Mouse (Mus musculus) induced T-regulatory cell, adult 2 months (primary cell): Measurements from ENCODE around the gene Sipa1l2.
A peak's percentile ranks its signal among the peaks of the same experiment; 100 is the strongest.

Source experiments
- DNase-seq: peaks from one replicate; pipeline ENCODE4 v3.0.0-alpha.2; 2012; ENCODE audit warnings: low read depth

Sipa1l2 gene

GRCm38 (mm10) chr8:125460602-125461001 lies 109.0 kb downstream of the Sipa1l2 start:
- peak; percentile 47 for DNase-seq

DNA sequence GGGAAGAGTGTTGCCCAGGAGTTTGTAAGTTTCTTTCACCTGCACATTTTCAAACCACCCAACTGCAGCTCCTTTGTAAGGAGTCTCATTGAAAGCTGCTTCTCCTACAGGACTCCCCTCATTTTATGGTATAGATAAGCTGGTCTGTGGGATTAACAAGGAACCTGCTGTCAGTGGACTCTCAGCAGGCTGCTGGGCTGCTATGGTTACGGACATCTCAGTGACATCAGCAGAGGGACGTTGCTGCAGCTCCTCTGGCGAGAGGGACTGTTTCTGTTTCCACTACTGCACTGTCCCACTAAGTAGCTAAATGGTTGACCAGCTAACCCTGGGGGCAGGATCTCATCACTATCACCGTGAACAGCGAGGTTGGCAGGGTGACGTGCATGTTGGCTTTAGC lies 120.6 kb downstream of the Sipa1l2 start:
- DNase-seq, result no peak

GRCm38 (mm10) chr8:125447543-125447942 lies 122.1 kb downstream of the Sipa1l2 start:
- DNase-seq, result no peak

GRCm38 (mm10) chr8:125446236-125446635 lies 123.4 kb downstream of the Sipa1l2 start:
- DNase-seq, result no peak

- DNase-seq, result no peak
Measured at GRCm38 (mm10) chr8:125445225-125445609, 124.4 kb downstream of the Sipa1l2 start.

GRCm38 (mm10) chr8:125444457-125445224 lies 125.0 kb downstream of the Sipa1l2 start:
- DNase-seq, result no peak

DNA sequence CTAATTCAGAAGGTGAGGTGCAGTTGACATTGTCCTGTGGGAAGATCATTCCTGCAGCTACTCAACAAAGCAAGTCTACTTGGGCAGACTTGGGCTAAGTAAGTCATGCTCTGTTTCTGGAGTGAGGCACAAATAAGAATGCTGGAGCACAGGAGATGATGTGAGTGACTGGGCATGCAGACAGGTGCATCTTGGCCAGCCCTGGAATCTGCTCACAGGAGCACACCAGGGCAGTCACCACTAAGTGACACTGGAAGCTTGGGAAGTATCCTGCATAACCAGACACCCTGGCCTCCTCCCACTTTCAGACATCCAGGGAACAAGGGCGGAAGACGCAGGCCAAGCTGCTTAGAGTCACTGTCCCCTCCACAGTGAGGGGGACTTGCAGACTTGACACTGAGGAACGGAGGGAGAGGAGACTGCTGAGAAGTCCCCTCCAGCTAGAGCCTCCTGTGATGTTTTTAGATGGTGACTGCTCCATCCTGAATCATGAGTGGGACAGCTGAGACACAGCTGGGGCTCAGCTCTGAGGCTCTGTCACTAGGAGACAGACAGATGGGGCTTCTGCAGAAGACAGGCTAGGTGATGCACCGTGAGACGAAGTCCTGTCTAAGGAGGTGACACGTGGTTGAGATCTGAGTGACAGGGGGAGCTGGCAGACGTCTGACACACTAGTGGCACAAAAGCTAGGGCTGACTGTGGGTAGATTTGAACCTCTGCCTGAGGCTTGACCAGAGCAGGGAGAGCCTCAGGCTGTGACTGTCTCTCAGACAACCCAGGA lies 134.1 kb downstream of the Sipa1l2 start:
- DNase-seq, result no peak

DNA sequence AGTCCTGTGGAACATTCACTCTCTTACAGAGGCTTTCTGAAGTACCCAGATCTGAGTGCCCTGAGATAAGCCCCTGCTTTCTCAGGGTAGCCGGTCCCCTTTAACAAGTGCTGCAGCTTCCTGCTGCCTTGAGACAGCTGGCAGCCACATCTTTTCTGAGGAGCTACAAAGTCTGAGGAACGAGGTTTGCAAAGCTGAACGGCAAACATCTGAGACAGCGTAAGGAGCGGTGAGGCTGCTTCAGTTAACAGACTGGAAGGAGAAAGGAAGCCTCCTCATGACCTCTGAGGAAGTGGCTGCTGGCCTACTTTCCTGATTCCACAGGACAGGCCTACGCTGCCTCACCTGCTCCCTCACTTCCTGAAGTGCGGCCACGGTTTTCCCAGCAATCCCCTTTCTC lies 135.5 kb downstream of the Sipa1l2 start:
- DNase-seq, result no peak

GRCm38 (mm10) chr8:125431321-125431720 lies 138.3 kb downstream of the Sipa1l2 start:
- no peak for DNase-seq

- no peak for DNase-seq
Measured at GRCm38 (mm10) chr8:125430796-125431195, 138.8 kb downstream of the Sipa1l2 start.

DNA sequence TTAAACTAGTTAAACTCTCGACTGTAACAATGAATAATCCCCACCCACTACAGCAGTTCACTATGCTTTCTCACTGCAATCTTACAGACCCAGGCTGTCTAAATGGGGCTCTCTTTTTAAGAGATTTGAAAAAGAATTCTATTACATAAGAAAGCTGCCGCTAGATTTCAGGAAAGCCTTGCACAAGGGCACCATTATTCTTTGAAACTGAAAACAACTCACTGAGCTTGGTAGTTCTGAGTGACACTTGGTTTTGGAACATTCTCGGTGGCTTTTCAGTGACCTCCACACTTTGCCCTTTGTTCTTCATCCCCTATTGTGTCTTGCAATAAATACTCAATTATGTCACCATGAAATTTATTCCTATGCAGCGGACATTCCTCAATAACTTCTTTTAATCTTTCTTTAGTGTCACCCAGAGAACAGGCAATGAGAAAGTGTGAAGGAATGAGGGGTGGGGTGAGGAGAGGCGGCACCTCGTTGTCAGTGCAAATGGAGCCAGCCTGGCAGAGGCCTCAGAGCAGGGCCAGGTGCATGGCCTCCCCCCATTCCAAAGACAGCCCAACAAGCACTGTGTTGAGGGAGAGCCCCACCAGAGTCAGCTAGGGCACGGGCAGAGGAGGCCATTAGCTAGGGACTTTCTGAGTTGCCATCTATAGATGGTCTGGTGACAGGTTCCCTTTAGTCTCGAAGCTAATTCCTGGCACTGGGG lies 140.5 kb downstream of the Sipa1l2 start:
- DNase-seq, result no peak

DNA sequence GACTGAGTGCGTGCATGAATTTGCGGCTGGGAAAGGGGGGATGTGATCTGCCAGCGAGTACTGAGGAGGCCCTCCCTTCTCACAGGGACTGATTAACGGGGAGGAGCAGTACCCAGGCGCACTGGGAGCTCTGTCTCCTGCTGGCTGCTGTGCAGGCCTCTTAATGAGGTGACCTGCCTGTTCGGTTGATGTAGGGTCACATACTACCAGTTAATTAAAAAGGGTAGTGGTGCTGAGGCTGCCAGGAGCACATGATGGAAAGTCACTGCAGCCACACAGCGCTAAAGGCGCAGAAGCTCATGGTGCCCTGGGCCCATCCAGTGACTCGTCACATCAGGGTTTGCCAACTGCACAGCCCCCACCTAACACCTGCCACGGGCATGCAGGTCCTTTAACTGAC lies 145.7 kb downstream of the Sipa1l2 start:
- no peak for DNase-seq

GRCm38 (mm10) chr8:125419202-125419830 lies 150.3 kb downstream of the Sipa1l2 start:
- DNase-seq, result no peak

DNA sequence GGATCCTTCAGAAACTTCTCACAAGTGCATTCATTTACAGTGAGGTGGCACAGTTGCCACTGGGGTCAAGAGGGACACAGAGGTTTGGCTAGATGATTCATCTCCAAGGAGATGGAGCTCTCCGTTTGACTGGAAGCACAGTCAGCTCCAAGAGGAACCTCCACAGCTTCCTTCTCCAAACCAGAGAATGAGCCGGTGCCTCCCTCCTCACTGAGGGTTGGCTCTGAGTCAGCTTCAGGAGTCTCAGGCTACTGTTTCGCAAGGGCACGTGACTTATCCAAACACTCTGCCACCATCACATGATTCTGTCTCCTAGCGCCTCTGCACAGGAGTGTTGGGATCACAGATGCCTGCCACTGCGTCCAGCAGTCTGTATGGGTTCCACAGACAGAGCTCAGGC lies 153.5 kb downstream of the Sipa1l2 start:
- no peak for DNase-seq

GRCm38 (mm10) chr8:125414651-125415050 lies 155.0 kb downstream of the Sipa1l2 start:
- DNase-seq, result no peak

- no peak for DNase-seq
Measured at GRCm38 (mm10) chr8:125413001-125413909, 156.4 kb downstream of the Sipa1l2 start.

DNA sequence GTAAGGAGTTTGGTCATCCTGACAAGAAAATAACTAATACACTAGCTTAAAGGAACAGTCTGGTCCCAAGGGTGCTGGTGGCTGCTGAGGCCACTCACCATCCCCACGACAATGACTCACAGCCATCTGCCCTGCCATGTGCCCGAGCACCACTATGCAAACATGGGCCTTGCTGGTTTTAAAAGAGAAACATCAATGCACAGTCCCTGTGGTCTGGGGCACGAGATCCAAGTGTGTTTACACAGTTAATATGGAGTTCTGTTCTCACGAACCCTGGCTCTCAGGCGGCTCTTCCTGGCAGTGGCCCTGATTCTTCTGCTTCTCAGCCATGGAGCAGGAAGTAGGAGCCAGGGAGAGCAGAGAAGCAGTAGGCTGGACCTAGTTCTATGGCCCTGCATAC lies 159.0 kb downstream of the Sipa1l2 start:
- no peak for DNase-seq

DNA sequence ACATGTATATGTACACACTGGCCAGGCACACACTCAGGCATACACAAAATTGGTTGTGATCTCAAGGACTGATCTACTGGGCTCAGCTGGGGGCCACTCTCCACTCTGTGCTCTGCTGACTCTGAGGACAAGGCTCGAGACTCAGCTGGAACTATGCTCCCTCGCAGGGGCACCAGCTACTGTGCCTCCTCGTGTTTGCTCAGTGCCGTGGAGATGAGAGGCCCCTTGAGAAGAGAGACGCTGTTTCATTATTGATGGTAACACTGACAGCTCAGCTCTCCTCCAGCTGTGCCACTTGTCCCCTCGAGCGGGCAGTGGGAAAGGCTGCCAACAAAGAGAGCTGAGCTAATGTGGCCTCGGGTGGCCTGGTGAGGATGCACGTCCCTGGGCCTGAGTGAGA lies 161.9 kb downstream of the Sipa1l2 start:
- no peak for DNase-seq

DNA sequence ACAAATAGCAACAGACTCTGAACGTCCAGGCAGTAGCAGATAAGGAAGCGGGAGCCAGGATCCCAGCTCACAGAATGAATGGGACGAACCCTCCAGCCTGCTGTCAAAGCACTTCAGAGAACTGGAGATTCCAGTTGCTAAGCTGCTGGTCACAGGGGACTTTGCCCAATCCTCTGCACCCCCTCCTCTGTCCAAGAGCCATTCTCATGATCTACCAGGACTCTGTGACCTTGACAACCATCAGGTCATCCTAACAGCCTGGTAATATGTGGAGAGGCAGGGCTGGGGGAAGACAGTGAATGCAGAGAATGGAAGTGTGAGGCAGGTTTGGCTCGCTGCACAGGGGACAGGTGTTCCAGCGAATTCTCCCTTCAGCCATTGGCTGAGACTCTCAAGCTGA lies 163.2 kb downstream of the Sipa1l2 start:
- DNase-seq, result no peak

DNA sequence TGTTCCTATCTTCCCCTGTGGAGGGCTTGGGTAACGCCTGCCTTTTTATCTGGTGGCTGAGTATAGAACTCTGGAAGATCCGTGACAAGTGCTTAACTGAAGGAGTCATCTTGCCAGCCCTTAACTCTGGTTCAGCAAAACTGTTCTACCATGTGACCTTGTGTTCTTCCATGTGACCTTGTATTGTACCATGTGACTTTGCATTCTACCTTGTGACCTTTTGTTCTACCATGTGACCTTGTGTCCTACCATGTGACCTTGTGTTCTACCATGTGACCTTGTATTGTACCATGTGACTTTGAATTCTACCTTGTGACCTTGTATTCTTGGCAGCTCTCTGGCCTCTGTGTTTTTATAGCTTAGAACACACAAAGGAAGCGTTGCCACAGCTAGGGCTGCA lies 168.3 kb downstream of the Sipa1l2 start:
- no peak for DNase-seq

DNA sequence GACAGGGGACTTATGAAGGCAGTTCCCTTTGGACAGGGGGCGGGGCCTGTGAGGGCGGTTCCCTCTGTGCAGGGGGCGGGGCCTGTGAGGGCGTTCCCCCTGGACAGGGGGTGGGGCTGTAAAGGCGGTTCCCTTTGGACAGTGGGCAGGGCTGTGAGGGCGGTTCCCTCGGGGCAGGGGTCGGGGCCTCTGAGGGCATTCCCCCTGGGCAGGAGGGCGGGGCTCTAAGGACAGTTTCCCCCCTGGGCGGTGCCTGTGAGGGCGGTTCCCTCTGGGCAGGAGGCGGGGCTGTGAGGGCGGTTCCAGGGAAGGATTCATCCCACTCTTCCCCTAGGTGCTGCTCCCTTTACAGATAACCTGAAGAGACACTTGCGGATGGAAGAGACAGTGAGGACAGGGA lies 171.6 kb downstream of the Sipa1l2 start:
- DNase-seq, result no peak
